Mouse (Mus musculus) ES-CJ7 (cell line): ENCODE data around the gene Gm49322.
"Not testable (repeated sequence)": the region's sequence is repeated elsewhere in the genome, so short reads cannot be mapped to it uniquely, and the experiment has no call there.

ENCODE experiments used
- DNase-seq: peaks from one replicate; pipeline ENCODE4 v3.0.0; 2011; ENCODE audit warnings: low read depth, low spot score

The Gm49322 gene

DNA sequence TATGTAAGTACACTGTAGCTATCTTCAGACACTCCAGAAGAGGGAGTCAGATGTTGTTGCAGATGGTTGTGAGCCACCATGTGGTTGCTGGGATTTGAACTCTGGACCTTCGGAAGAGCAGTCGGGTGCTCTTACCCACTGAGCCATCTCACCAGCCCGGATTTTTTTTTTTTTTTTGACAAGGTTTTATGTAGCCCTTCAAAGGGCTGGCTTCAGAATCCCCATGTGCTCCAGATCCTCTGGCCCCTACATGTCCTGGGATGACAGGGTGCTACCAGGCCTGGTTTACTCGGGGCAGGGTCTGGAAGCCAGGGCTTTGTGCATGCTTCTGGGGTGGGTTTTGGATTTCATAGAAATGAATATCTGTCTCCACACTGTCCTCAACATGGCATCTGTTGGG, at the start of gene Gm49322:
TSS of gene Gm49322 (plus strand) at position 301 of the 400 bp plus-strand sequence.
- DNase-seq, result not testable (repeated sequence)

DNA sequence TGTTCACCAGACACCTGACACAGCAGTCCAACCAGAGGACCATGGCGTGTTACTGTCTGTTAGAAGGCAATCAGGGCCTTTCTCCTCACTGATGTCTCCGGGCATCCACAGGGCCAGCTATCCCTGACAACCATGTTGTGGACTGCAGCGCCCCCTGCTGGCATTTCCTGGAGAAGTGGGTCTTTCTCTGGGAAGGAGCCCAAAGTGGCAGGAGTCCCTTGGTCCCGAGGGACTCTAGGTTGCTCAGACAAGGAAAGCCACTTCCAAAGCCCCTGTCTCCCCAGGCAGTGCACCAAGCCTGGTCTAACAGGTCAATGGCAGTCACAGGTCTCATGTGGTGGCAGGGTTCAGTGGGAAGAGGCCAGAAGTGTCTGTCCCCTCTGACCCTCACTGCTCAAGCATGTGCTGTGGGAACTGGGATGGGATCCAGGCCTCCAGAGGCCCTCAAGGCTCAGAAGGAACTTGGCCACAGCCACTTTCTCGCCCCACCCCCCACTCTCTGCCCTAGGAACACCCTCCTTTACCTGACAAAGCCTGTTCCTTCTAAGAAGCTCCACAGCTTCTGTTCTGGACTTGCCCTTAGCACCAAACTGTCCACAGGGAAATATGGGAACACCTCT, 48.4 kb upstream of the Gm49322 start:
- DNase-seq, result peak; percentile 71

GRCm38 (mm10) chr10:80559431-80559830, 46.4 kb upstream of the Gm49322 start:
- DNase-seq, result no peak

DNA sequence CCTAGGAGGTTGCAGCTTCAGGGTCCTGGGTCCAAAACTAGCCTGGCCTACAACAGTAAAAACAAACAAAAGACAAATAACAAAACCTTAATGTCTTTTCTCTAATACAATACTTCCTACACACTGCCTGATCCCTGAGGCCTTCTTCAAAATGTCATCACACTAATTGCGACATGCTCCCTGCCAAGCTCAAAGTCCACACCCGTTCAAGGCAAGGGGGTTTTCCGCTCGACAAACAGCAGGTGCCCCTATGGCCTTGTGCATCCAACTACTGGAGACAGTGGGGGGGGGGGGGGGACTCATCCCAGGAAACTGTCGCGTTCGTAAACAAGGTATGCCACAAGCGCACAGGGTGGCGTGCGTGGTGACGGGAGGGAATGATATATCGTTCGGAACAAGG, 45.2 kb upstream of the Gm49322 start:
- no peak for DNase-seq

- peak; percentile 94 for DNase-seq
These were observed 44.5 kb upstream of the Gm49322 start, which contains the start of gene Rexo1 for GRCm38 (mm10) chr10:80561116-80561944. Gene Rexo1, minus strand, starts transcription at chr10:80561560.

DNA sequence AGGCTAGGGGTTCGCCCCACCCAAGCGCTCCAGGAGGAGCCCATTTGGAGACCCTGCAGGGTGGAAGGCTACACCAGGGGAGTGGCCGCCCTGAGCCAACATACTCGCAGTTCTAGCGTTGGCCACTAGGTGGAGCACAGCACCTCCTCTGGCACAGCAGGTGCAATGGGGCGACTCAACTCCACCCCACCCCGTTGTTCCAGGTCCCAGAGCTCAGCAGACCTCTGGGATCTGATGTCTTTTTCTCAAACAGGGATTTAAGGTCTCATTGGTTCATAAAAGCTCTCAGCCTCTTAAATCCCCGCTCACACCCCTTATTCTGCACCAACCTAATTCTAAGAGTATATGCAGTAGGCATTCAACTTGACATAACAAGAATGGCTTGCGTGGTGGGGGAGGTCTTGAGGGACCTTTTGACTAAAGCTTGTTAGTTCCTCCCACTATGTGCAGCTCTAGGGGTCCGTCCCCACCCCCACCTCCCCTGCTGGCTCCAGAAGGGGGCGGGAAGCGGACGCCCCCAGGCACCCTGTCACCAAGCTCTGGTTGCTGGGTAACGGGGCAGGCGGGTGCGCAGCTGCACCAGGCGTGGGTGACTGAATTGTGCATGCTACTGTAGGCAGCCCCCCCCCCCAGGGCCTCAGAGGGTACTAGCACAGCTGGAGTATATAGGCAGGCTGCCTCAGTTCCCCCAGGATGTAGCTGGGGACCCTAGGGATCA, 39.3 kb upstream of the Gm49322 start:
- DNase-seq, result peak; percentile 93

GRCm38 (mm10) chr10:80568876-80569275, 36.9 kb upstream of the Gm49322 start:
- DNase-seq, result no peak

DNA sequence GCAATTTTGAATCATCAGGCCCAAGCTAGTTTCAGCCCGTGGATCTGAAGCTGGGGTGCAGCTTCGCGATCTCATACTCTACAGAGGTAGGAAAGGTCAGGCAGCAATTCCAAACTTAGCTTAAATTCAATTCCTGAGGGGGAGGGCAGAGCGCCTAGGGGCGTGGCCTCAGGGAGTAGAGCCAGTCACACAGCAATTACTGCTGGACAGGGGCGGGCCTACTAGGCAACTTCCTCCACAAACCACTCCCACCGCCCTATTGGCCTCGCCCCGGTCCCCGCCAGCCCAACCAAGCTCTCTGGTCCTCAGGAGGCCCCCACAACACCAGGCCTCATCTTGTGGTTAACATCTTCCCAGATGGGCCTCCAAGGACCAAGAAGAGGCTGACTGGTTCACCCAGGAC, 36.2 kb upstream of the Gm49322 start:
- peak; percentile 85 for DNase-seq

- DNase-seq, result no peak
These were observed 35.4 kb upstream of the Gm49322 start for GRCm38 (mm10) chr10:80570419-80570818.

DNA sequence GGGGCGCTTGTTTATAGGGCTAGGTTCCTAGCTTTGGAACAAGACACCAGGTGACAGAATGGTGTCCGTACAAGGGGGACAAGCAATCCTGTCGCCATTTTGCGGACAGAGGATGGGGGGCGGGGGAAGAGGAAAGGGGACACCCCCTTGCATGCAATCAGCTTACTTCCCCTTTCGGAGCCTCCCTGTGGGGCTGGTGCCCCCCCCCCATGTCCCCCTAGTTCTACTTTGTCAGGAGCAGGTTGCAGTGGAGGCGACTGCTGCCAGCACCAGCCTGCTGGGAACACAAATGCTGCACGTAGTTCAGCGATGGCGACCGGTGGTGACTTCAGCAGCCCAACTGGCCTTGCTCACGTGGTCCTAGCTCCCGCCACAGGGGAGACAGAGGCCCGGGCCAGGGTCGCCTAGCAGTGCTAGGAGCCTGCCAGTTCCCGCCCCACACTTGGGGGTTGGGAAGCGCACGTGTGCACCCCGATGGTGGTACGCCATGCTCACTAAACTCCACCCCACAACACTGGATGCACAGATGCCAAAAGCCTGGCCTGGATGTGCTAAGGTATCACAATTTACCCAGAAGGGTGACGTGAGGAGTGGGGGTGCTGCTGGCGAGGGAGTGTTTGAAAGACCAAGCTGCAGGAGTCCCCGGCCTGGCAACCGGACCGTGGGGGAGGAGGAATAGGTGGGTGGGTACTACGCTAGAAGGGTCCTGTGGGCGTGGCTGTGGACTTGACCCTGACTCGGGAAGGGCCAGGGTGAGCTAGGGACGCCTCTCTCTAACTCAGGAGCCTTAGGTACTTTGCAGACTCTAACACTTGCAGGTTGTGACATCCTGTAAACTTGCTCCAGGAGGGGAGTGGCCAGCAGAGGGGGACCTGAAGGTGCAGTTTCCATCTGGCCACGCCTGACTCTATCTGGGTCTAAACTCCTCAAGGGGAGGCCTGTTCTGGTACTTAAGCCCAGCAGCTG, 34.7 kb upstream of the Gm49322 start:
- peak; percentile 56 for DNase-seq

DNA sequence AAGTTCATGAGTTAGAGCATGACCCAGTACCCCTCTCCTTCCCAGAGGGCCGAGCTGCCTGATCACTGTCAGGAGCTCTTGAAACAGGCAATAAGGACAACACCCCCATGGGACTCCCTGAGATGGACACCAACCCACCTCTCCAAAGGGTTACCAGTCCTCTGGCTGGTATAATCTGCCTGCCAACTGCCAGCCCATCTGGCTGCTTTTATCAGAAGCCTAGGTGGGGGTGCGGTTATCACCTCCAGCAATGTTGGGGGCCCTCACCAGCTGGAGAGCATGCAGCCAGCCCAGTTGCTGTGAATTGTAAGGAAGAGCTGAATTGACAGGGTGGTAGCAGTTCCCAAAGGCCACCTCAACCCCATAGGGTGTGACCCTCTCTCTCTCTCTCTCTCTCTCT, 33.3 kb upstream of the Gm49322 start:
- DNase-seq, result no peak

DNA sequence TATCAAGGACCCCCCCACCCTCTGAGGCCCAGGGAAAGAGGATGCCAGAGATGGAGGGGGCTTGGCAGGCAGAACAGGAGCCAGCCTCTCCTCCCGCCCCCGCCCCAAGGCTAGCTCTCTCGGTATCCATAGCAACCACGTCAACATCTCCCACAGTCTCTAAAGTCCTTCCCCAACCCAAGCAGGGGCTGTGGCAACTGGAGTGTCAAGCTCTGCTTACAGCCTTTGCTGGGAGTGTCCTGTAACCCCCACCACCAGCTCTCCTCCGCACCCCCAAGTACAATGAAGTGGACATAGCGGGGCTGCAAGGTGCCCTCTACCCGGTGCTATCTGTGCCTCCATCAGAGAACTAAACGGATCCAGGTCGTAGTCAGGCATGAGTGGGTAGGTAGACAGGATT, 31.9 kb upstream of the Gm49322 start:
- no peak for DNase-seq

DNA sequence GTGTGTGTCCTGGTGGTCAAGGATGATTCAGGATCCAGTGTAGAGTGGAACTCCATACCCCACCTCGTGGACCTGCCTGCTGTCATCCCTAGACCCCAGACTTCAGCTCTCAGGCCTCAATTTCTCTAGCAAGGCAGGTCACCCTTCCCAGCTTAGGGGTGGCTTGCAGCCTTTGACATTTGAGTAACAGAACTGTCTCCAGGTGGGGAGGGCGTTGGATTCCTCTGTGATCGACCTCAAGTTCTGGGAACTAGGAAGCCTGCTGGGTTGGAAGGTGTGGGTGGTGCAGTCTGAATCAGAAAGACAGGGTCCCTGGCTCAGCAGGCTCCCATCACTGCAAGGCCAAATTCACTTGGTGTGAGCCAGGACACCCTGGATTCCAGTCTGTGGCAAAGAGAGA, 30.9 kb upstream of the Gm49322 start:
- DNase-seq, result no peak

DNA sequence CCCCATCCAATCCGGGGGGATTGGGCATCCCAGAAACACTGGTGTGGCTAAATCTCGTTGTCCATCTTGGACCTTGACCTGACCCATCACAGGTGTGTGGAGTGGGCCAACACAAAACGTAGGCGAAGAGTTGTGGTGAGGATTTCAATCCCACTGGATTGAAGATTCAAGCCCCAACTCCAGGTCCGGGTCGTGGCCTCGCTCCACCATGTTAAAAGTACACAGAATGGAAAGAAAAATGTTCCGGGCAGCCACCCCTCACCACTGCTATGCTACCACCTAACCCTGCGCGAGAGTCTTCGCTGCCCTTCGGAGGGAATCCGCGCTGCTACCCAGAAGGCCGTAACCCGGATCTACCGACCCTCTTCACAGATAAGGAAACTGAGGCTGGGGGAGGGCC, 29.9 kb upstream of the Gm49322 start:
- DNase-seq, result no peak

- peak; percentile 53 for DNase-seq
These were observed 29.2 kb upstream of the Gm49322 start for GRCm38 (mm10) chr10:80576351-80577194.

DNA sequence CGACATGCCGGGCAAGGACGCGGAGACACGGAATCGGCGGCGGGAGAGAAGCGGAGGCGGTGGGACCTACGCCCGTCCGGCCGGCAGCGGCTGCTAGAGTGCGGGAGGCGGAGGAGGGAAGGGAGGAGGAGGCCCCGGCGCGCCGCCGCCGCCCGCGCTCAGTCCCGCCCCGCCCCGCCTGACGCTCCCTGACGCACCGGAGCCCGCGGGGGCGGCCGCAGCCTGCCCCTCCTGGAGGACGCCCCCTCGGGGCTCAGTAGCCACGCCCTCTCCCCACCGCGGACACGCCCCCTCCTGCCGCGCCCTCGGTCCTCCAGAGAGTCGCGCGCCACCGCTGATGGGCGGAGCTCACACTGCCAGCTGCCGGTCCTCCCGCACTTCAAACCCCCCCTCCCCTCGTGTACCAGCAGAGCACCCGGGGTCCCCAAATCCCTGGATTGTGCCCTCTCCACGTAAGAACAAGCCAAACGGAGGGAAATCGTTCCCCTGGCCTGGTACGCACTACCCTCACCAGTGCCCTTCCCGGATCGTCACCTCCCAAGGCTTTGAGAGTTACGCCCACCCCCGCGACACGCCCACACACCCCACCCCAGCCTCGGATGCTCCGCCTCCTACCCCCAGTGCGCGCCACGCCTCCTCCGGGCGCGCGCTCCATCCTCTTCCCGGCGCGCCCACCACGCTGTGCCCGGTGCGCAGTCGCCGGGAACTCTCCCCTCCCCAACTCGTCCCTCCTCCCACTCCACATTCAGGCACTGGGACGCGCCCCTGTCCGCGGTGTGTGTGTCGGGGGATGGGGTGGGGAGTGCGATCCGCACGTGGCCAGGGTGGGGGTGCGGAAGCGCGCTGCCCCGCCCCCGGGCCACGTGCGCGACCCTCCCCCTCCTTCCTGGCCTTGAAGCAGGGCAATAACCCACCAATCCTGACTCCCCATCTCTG, 28.4 kb upstream of the Gm49322 start, which contains the start of gene Klf16:
TSS of gene Klf16 (minus strand) at position 127 of the 936 bp plus-strand sequence.
- DNase-seq, result peak; percentile 98

- DNase-seq, result peak; percentile 90
These were observed 27.6 kb upstream of the Gm49322 start for GRCm38 (mm10) chr10:80578131-80578750.

DNA sequence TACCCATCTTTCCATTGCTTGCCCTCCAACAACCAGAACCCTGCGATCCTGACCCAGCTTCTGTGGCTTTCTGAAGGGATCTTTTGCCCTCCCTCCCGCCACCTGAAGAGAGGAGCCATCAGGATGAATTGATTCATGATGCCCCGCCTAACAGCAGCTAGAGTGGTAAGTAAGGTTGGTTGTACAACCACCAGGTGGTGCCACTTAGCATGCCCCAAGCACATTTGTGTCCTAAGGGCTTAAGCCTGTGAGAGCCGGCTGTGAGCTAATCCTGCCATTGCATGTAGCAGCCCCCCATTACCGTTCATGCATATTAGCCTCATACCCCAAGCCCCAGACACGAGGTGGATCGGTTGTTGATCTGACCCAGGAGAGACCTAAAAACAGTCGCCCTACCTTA, 26.9 kb upstream of the Gm49322 start:
- DNase-seq, result peak; percentile 97

DNA sequence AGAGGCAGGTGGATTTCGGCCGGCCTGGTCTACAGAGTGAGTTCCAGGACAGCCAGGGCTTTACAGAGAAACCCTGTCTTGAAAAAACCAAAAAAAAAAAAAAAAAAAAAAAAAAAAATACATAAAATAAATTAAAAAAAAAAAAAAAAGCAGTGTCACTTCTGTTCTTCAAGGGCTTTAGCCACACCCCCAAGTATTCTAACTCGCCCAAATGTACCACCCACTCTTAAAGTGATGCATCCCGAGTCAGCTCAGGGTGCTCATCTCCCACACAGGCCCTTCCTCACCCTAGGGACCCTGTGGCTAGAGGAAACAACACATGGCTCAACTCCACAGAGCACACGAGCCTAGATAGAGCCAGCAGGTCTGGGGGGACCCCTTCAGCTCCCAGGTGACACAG, 22.8 kb upstream of the Gm49322 start:
- no peak for DNase-seq
